ENCODE assay signal across 10 mouse cellular contexts in the genomic region with DNA sequence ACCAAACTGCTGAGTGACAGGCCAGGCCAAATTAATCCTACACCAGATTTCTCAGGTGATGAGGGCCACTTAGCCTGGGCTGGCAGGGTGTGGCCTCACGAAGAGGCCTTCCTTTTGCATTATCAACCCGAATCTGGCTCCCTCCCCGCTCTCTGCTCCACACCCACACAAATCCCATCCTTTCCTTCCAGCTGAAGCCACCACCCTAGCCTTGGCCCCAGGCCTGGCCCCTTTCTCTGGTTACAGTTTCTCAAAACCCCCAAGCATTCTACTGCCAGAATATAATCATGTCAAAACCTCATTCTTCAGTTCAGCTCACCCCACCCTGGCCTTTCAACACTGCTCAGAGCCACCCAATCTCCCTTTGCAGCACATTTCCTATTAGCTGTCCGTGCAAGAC. TPM values are rescaled to one million over a fixed set of nuclear protein-coding genes. Genes with fewer than 3 reads are reported as not detected.
DNase-seq lines count a peak whose midpoint lies in the region; ATAC-seq and TF ChIP-seq lines count a peak whose summit lies in the region.
"Had no signal": no experiment of that assay in that cellular context is flagged by ENCODE, and none has a peak within 500 bp of the region (broad histone marks: within the 10 kb centered on the region; RNA-seq: fewer than 3 reads in every experiment).

No protein-coding gene starts in this region.

- TF ChIP-seq POLR2A in kidney, adult 2 months (IDR thresholded peaks at IDR 0.05; ENCODE audit: low read depth, low read length): no peak

- H3K36me3 ChIP-seq in kidney, adult 2 months (ENCODE audit: control insufficient read depth, insufficient read depth, low read length): no peaks in the 10 kb centered on the region
- H3K36me3 ChIP-seq in E14TG2a.4 (ENCODE audit: insufficient read depth, low read length): 0 out of 2 replicates have a peak, but pooled peaks cover 3% of the 10 kb centered on the region
- no peaks in the 10 kb centered on the region; the same call in 1 of the 2 replicates for H3K36me3 ChIP-seq in embryonic facial prominence, embryonic 14.5 days (ENCODE audit: control insufficient read depth, insufficient read depth, low read length)
- no peaks in the 10 kb centered on the region for H3K36me3 ChIP-seq in midbrain, embryonic 15.5 days (replicated peaks)

- 69% methylated on average over 4 of the region's 4 CpGs for WGBS in kidney, adult 2 months
- WGBS in embryonic facial prominence, embryonic 14.5 days: 46% methylated on average over 4 of the region's 4 CpGs
- WGBS in midbrain, embryonic 15.5 days: 85% methylated on average over 4 of the region's 4 CpGs

- H3K4me1 ChIP-seq in kidney, adult 2 months (ENCODE audit: control insufficient read depth, insufficient read depth, low read length): peaks cover 5% of the 10 kb centered on the region; the same call in 1 of the 2 replicates
- peaks cover 92% of the 10 kb centered on the region for H3K4me1 ChIP-seq in E14TG2a.4 (replicated peaks; ENCODE audit: low read depth, low read length)
- peaks cover 43% of the 10 kb centered on the region for H3K4me1 ChIP-seq in embryonic facial prominence, embryonic 14.5 days (ENCODE audit: control insufficient read depth, insufficient read depth, low read length)
- no peaks in the 10 kb centered on the region for H3K4me1 ChIP-seq in midbrain, embryonic 15.5 days

- DNase-seq in kidney, adult 2 months: peak; percentile 18
- DNase-seq in kidney, adult 18-20 months: no peak
- peak; percentile 84 for DNase-seq in embryonic facial prominence, embryonic 14.5 days (ENCODE audit: low spot score)
- peak; percentile 34 to 36 for DNase-seq in heart, postnatal 14 days
- DNase-seq in right cerebral cortex, adult 18-20 months: no peak
- no peak for DNase-seq in ovary, adult 18-20 months (ENCODE audit: low spot score)
- DNase-seq: liver, postnatal 0 days had no signal

- H3K9me3 ChIP-seq in E14TG2a.4 (ENCODE audit: low read length): no peaks in the 10 kb centered on the region
- H3K9me3 ChIP-seq in embryonic facial prominence, embryonic 14.5 days (ENCODE audit: control insufficient read depth, low read length): no peaks in the 10 kb centered on the region
- H3K9me3 ChIP-seq in midbrain, embryonic 15.5 days: no peaks in the 10 kb centered on the region

- peak; percentile 78 for ATAC-seq in embryonic facial prominence, embryonic 14.5 days (ENCODE audit: low read depth)
- no peak for ATAC-seq in midbrain, embryonic 15.5 days (replicated peaks)
- ATAC-seq: liver, postnatal 0 days had no signal

- TF ChIP-seq CTCF in kidney, adult 2 months (conservative IDR thresholded peaks at IDR 0.05; ENCODE audit: insufficient read depth, insufficient read length, low read depth, low read length): no peak
- no peak for TF ChIP-seq CTCF in E14TG2a.4 (conservative IDR thresholded peaks at IDR 0.05; ENCODE audit: low read length)

- H3K27ac ChIP-seq in kidney, adult 2 months (ENCODE audit: insufficient read depth, low read depth, low read length): no peak overlapping the region
- peak overlapping the region; percentile 42 for H3K27ac ChIP-seq in embryonic facial prominence, embryonic 14.5 days (replicated peaks; ENCODE audit: low read depth, low read length)
- no peak overlapping the region for H3K27ac ChIP-seq in midbrain, embryonic 15.5 days
- H3K27ac ChIP-seq: left cerebral cortex, adult 2 months had no signal

- H3K4me3 ChIP-seq in kidney, adult 2 months (ENCODE audit: insufficient read depth, low read depth, low read length): no peak overlapping the region
- H3K4me3 ChIP-seq in E14TG2a.4 (replicated peaks; ENCODE audit: low read length): peak overlapping the region; percentile 43
- H3K4me3 ChIP-seq in embryonic facial prominence, embryonic 14.5 days (ENCODE audit: low read depth, low read length): no peak overlapping the region
- no peak overlapping the region for H3K4me3 ChIP-seq in midbrain, embryonic 15.5 days
- H3K4me3 ChIP-seq: left cerebral cortex, adult 2 months had no signal

- H3K27me3 ChIP-seq in kidney, adult 2 months (replicated peaks; ENCODE audit: control insufficient read depth, insufficient read depth, low read length): no peaks in the 10 kb centered on the region
- no peaks in the 10 kb centered on the region for H3K27me3 ChIP-seq in E14TG2a.4 (ENCODE audit: insufficient read depth, low read length)
- no peaks in the 10 kb centered on the region for H3K27me3 ChIP-seq in embryonic facial prominence, embryonic 14.5 days (replicated peaks; ENCODE audit: control insufficient read depth, insufficient read depth, low read length)
- no peaks in the 10 kb centered on the region for H3K27me3 ChIP-seq in midbrain, embryonic 15.5 days (replicated peaks)

- H3K9ac ChIP-seq in embryonic facial prominence, embryonic 14.5 days (ENCODE audit: low read depth, low read length): no peak overlapping the region
- H3K9ac ChIP-seq in midbrain, embryonic 15.5 days: no peak overlapping the region
- H3K9ac ChIP-seq: liver, postnatal 0 days had no signal

- intact Hi-C loops in heart, postnatal 14 days (cut with DNase I): no loop called here

- 0 out of 2 replicates have a peak overlapping the region, but pooled peaks have one; percentile 8 for H3K4me2 ChIP-seq in embryonic facial prominence, embryonic 14.5 days (ENCODE audit: low read depth, low read length)
- H3K4me2 ChIP-seq in midbrain, embryonic 15.5 days: no peak overlapping the region

RNA-seq across cellular contexts. Expression of gene Rai14, which starts 34.9 kb away (rescaled TPM):
- 7.2 and 8.9 TPM in 2 replicates for polyA plus RNA-seq in kidney, adult 2 months (2012; rRNA removed)
- polyA plus RNA-seq in embryonic facial prominence, embryonic 14.5 days (2014; fragmentation: Nextera tagmentation; extraction: Ambion mirVana): 52.4 and 53.4 TPM in 2 replicates
- 1 to 10 TPM; 5.3 to 6.3 TPM for total RNA-seq in heart, postnatal 14 days (2021)
- polyA plus RNA-seq in midbrain, embryonic 15.5 days (2015; fragmentation: Nextera tagmentation; extraction: Ambion mirVana): 14.0 and 14.5 TPM in 2 replicates

Comparison
In these comparisons a context has a peak if more than half of its experiments do, and no peak if none do; other contexts are left out.
1. DNase-seq: peak in kidney, adult 2 months (single experiment), embryonic facial prominence, embryonic 14.5 days (single experiment) and heart, postnatal 14 days (2 of 2); none in kidney, adult 18-20 months (single experiment), right cerebral cortex, adult 18-20 months (single experiment) and ovary, adult 18-20 months (single experiment).